Mouse (Mus musculus) right cerebral cortex, postnatal 36 days (tissue): ENCODE measurements at regions not wholly inside any gene's neighbourhood (a gene's known extent, or its start where the extent isn't known, plus 50 kb on each side); places are given as distances from the start of the nearest gene placed in this dataset.

Experiments used
- DNase-seq, 2 experiments: peaks; one replicate each; pipeline ENCODE4 v3.0.0; 2022; ENCODE audit warnings: low spot score in 2 of 2, mixed read lengths in 1 of 2

DNA sequence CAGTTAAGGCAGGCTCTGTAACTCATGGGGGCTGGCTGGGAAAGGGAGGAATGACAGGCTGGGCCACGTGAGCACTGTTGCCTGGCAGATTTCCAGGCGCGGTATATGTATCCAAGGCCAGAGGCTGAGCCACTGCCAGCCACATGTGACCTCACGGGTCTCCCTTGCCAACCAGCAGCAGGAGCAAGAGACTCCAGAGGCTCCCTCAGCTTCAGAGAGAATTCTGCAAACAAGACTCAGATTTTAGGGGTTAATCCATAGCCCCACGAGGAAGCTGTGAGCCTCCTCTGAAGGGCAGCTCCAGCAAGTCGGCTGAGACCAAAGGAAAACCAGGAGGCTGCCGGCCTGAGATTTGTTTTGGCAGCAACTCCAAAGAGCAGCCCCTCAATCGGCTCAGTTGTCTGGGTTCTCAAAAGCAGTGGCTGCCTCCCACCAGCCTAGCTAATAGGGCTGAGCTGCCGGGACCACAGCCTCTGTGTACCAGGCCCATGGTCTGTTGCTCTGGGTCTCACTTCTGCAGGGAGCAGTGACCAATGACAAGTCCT is 264.0 kb upstream of the Cadm1 start:
- DNase-seq = no peak

DNA sequence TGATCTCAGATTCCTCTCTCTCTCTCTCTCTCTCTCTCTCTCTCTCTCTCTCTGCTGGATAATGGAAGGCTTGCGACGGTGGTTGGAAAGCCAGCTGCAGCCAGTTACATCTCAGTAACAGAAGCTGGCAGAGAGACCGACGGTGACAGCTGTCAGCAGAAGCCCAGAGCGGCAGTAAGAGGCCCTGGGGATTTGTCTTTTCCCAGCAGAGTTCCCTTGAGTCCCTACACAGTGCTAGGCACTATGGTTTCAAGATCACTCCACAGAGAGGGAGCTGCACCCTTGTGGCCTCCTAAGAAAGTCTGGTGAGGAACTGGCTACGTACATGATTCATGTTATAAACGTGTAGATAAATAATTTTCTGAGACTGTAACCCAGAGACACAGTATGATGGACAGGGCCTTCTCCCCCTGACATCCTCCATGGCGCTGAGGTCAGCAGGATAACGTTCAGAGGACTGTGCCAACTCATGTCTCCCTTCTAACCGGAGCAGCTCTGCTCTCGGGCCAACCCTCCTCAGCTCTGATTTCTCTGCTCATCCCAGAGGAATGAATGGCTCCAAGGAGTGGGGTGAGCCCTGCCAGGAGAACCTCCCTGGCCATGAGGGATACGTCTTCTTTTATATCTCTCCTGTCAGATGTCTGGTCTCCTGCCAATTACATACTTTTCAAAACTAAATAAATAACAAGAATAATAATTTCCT is 253.5 kb upstream of the Cadm1 start:
- DNase-seq = no peak

DNA sequence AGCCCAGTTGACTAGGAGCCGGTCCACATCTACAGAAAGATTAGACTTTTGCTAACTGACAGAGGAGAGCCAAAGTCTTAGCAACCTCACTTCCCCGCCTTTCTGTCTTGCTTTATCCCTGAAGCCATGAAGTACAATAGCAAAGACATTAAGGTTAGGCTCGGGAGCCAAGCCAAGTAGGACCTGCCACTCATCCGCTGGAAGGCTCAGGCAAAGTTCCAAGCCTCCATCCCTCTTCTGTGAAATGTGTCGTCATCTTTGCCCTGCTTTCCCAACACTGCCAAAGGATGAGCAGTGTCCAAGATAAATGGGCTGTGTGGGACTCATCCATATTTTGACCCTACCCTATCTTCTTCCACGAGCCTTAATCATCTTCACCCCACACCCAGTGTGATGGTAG is 250.6 kb upstream of the Cadm1 start:
- no peak for DNase-seq

DNA sequence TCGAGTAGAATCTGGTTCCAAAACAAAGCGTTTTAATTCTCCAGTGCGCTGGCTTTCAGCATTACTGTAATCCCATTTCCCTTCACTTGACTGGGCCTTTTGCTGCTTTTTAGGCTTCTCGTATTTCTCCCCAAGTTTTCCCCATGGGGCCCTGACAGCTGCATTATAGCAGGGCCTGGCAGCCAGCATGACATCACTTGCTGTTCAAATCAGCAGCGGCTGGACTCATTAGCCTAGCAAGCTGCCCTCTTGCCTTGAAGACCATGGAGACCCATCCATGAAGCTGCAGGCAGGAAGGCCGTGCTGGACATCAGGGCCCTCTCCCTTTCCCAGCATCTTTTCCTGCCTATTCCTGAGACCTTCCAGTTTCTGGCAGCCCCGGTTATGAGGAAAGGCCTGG is 249.8 kb upstream of the Cadm1 start:
- DNase-seq = no peak

DNA sequence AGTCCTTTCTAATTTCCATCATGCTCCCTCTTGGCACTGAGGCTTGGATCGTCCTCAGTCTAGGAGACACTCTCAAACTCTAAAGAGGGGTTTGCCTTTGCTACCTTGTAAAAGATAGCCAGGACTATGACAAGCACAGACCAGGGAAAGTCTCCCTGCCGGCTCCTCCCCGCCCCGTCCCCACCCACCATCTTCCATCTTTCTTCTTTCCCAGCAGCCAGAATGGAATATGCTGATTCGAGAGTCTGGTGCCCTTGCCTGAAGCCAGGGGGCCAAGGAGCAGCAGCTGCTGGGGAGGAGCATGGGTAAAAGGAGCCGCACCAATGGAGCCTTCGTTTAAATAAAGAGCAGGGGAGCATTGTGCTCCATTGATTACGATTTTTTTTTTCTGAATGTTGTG is 249.4 kb upstream of the Cadm1 start:
- no peak for DNase-seq

DNA sequence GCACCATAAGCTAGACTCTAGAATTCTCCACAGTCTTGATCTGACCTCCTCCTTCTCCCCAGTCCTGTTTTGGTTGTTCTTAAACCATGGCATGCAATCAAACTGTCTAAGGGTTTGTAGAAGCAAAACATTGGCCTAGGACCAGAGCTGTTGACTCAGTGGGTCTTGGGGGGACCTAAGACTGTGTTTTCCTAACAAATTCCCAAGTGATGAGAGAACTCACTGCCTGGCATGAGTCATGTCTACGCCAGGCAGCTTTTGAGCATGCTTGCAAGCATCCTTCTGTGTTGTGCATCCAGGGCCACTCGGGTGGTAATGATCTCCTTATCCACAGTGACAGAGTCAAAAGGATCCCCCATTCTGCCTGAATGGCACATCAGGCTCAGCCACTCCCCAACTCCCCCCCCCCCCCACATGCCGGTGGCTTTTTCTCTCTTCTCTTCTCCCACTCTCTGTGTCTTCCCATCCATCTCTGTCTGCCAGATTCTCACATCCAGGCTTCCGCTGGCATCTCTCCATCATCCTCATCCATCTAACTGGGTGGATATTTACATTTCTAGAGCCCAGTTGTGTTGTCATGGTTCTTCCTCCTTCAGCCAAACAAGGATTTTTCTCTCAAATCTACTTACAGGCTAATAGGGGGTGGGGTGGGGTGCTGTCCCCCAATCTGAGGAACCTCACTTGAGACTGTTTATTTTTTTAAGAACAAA is 246.1 kb upstream of the Cadm1 start:
- DNase-seq = no peak

DNA sequence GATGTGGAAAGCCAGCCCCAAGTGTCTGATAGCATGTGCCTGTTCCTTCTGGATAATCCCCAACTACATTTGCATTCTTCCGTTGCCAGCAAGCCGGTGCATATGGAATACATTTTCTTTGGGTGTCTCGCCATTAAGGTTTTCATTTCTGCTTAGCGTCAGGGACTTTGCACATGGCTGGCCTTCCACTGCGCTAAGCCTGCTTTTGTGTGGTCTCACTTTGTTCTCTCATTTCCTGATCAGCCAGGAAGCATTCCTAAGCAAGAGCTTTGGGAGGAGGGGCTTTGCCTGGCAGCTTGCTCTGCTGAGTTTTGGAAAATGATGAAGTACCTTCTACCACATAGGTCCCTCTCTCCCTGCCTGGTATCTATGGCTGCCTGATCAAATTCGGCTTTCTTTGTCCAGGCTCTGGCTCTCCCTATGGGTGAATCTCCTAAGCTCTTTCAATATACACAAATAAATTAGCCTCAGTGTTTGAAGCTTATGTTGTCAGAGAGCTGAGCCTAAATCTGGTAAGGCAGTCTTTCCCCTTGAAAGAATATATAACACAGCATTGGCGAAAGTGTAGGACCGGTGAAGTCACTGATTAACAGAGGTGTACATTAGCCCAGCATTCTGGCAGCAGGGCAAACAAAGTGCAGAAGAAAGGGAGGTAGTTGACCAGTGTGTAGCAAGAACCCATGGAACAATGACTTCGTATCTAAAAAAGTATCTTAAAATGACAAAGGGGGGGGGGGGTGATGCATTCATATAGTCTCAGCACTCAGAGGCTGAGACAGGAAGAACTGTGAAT is 242.8 kb upstream of the Cadm1 start:
- no peak for DNase-seq

DNA sequence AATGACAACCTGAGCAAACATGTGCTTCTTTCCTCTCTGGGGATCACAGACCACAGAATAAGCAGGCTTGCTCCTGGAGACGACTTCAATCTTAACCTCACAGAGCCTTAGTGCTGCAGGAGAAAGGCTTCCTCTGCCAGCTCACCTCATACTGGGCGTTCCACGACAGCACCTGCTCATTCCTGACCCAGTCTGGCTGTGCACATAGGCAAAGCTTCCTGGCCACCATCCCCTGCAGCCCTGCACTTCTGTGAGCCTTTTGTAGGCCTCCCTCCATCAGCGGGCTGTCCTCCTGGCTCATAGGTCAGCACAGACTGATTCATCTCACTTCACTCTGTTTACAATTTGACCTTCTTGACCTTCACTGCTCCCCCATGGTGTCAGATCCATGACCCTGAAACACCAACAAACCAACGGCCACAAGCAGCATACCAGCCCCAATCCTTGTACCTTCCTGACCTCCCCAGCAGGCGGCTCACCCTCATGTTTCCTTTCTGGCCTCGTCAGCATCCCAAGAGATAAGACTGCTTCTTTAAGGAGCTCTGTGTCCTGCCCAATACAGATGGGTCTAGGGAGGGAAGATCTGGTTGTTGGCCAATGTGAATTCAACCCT is 241.3 kb upstream of the Cadm1 start:
- no peak for DNase-seq

DNA sequence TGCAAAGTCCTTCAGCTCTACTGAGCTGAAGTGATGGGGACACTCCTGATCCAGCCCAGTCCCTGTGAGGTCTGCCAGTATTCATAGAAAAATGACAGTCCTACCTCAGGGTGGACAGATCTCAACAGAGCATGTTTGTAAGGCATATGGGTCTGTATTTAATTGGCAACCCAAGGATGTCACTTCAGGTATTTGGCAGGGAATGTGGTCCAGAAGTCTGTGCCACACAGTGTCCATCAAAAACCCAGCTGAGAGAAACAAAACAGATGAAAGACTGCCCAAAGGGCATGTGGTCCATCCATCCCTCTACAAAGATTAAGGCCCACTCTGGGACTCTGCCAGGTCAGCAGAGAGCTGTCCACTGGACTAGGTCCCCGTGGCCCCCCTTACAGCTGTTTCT is 229.3 kb upstream of the Cadm1 start:
- no peak for DNase-seq

DNA sequence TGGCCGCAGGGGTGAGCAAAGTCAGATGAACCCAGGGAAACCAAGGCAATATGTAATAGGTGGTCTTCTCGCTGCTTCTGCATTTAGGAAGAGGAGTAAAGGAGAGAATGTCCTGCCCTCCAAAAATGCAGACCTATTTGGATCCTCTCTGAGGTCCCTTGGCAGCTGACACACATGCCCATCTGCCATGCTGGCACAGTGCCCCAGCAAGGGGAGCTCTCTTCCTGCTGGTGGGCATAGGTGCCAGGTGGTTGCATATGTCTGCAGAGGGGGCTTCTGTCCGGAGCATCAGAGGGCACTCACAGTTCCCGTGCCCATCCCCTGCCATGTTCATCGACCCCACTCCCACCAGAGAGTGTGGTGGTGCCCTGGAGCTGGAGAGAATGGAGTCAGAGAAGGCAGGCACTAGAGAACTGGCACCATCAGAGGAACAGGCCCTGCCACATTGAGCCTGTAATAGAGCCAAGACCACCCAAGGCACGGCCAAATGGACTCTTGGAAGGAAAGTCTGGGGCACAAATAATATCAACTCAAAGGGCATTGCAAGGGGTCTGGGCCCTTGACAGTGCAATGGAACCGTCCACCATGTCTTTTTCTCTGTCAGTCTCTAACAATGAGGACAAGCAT is 222.7 kb upstream of the Cadm1 start:
- DNase-seq = no peak

DNA sequence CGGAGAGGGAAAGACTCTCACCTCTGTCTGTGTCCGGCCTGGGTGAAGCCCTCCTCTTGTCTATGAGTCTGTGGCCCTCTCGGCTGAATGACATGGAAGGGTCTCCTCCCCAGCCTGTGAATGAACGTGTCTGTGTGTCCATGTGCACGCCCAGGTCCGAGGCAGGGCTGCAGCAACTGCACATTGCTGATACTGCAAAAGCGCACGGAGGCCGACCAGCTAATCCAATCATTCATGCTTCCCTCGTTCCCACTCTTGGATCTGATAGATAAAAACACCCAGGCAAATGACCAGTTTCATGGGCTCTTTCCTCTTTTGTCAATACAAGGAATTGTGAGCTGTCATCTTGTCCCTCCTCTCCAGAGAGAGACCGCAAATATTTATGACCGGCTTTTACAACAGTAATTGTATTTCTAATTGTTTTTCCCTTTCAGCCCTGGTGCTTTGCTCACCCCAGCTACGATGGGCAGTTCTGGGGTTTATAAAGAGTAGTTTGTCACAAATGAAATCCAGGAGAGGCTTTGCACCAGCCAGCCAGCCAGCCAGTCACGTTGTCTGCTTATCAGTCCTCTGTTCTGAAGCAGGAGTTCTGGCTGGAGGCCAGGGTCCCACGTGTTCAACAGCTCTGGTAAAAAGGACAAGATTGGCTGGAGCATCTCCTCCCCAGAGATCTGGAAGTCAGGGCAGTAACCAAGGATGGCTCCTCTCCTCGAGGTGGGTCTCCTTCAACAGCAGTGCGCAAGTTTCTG is 222.0 kb upstream of the Cadm1 start:
- DNase-seq = no peak

DNA sequence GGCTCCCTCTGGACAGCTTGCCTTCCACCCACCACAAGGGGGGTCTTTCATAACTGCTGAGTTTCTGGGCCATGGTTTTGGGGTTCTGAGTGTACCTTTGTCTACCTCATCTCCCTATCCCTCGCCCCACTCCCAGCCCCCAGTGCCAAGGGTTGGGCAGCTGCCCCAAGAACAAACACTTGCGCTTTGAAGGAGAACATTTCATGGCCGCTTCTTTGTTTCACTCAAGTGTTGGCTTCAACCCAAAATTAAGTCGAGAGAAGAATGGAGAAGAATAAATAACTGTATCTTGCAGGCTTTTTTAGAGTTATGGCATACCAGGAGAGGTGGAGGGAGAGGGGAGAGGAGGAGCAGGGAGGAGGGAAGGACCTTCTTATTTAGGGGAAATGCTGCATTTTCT is 216.5 kb upstream of the Cadm1 start:
- no peak for DNase-seq

DNA sequence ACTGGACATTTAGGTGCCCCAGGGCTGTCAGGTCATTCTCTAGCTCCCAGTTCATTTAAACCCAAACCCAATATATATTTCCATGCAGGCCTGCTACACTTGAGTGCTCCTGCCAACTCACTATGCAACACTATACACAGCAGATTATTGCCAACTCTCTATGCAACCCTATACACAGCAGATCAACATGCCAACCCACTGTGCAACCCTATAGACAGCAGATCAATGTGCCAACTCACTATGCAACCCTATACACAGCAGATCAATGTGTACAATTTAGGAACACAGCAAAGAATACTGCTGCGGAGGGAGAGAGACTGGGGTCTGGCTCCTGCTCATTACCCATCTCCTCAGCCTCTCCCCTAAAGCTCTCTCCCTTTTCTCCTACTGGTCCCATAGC is 215.7 kb upstream of the Cadm1 start:
- DNase-seq = no peak

DNA sequence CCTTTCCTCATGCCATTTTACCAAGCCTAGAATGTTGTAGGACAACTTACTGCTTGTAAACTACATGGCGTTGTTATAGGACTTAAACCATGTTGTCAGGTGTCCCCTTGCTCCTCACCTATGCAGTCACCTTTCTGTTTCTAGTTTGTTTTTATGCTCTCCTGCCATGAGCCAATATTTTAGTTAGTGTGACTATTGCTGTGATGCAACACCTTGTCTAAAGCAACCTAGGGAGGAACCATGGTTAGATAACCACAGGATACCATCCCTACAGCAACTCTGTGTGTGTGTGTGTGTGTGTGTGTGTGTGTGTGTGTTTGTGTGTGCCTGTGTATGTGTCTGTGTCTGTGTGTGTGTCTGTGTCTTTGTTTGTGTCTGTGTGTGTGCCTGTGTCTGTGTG is 209.6 kb upstream of the Cadm1 start:
- no peak for DNase-seq

DNA sequence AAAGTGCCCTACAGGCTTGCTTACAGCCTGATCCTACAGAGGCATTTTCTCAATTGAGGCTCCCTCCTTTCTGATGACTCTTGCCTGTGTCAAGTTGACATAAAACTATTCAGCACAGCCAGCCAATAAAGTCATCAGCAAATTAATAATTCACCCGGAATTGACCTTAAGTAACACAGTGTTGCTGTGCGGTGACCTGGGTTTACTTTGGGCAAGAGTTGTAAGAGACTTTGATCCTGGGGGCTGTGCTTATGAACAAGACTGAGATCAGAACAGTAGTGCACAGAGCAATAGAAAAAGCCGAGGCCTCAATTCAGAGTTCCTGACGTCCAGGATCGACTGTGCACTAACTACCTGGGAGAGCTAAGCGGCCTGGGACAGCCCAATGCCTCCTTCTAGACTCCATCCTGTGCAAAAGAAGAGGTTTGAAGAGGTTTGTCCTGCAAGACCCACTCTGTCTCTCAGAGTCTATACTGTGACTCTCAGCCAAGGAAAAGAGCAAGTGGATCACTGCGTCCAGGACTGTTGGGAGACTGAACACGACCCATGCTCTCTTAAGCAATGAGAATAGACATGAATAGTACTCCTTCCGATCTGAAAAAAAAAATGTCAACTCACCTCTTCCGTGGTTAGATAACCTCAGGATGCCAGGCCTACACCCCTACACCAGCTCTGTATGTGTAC is 208.7 kb upstream of the Cadm1 start:
- DNase-seq = no peak

DNA sequence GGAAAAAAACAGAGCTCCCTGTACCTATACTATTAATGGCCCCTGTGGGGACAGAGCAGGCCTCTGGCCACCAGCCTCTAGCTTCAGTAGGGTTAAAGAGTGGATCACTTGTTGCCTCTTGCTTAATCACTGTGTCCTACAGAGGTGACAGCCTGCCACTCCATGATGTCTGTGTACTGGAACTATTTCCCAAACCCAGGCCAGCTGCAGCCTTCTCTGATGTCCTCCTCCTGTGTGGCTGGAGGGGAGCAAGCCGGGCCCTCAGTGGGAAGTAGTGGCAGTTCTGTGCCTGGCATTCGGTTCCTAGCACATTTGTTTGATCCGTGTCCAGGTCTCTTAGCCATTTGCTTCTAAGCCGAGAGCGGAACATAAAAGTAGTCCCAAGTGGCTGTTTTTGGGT is 207.7 kb upstream of the Cadm1 start:
- DNase-seq = no peak

DNA sequence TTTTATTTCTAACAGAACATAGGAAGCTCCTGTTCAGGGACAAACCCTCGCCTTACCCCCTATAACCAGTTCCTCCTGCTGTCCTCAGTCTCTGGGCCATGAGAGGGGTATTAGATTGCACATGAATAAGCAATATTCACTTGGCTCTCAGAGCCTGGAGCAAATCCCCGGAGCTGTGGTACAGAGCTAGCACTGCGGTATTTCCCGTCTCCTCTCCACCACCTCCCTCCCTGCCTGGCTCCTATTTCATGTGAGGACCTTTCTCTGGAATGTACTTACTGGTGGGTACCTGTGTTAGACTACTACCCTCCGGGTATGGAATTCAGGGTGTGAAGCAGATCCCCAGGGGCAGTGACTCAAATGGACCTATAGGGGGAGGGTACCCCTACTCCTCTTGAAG is 206.9 kb upstream of the Cadm1 start:
- no peak for DNase-seq

DNA sequence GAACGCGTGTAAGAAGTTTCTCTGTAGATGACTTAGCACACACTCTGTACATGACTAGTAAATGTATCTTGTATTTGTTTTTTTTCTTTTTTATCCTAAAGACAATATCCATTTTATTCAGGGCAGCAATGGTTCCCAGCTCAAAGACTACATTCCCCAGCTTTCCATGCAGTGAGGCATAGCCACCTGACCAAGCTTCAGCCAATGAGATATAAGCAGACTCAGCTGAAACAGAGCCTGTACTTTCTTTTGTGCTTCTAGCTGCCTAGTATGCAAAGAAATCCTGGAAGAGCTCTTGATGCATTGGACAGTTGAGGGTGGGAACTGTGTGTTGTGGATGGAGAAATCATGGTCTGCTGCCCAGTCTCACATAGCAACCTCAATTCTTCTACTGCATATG is 202.4 kb upstream of the Cadm1 start:
- DNase-seq = peak in 1 of 2 experiments; percentile 6

DNA sequence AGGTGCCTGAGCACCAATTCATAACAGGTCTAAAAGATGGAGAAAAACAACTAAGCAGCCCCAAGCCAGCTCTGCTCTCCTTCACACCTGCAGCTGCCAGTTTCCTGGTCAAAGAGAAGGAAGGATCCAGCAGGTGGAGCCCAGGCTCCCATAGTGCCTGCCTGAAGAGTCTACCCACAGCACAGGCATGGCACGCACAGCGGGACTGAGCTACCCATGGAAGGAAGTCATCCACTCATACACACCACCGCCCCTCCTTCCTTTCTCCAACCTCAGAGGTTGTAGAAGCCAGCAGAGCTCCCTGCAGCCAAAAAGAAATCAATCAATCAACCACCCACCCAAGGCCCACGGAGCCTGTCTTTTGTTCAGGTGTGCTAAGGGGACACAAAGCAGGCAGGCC is 197.0 kb upstream of the Cadm1 start:
- DNase-seq = no peak

DNA sequence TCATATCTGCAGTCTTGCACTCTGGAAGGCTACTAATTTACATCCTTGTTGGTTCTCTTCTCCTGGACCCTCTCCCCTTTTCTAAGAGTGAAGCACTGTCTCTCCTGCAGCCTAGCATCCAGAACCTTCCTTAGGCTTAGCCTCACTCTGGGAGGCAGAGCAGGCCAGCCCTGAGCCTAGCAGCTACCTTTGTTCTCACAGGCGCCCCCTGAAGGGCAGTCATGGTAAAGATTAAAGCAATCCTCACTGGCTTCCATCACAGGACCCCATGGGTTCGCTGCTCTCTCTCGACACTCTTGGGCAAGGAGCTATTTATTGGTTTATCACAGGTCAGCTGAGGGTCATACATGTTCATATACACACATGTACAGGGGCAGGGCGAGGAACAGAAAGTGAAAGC is 191.8 kb upstream of the Cadm1 start:
- no peak for DNase-seq
